Mouse (Mus musculus) lung, postnatal 36 days (tissue): ENCODE measurements at regions not wholly inside any gene's neighbourhood (a gene's known extent, or its start where the extent isn't known, plus 50 kb on each side); places are given as distances from the start of the nearest gene placed in this dataset.

Experiments used
- DNase-seq: peaks from one replicate; pipeline ENCODE4 v3.0.0; 2022; ENCODE audit warnings: mixed read lengths

DNA sequence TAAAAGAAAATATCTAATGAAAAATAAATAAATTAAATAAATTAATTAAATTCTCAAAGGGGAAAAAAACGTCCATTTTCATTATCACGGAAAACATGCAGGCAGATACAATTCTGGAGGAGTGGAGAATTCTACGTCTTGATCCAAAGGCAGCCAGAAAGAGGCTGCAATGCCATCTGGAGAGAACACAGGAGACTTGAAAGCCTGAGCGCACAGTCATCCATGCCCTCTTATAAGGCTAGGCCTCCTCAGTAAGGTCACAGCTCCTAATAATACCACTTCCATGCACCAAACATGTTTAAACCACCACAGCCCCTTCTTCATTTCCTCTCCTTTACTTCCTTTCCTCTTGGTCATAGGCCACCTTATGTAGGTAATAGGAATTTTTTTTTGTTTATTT lies 307.1 kb downstream of the Etv1 start:
- DNase-seq, result no peak

DNA sequence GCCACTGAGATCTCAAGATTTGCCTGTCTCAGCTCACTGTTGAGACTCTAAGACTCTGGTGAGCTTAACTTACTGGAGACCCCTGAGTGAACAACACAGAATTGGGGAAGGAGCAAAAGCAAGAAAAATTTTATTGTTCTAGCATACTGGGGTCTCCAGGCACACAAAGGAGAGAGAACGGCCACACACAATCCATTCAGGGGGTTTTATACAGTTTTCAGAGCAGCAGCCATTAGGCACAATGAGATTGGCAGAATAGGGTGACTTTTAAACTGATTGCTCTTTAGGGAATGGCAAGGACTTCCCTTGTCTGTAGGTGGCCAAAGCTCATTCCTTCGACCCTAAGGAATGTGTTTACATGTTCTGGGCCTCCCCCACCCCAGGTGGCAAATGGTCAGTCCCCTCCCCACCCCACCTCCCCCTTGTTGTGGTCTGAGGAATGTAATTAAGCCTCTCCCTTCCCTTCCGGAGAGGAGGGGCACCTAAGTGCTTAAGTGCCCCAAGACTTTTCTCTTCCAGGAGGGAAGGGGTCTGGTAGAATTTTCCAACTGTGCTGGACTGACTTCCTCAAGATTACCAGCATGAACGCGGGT lies 315.6 kb downstream of the Etv1 start:
- DNase-seq, result no peak

GRCm38 (mm10) chr12:39123391-39124095 lies 344.4 kb downstream of the Etv1 start:
- no peak for DNase-seq

DNA sequence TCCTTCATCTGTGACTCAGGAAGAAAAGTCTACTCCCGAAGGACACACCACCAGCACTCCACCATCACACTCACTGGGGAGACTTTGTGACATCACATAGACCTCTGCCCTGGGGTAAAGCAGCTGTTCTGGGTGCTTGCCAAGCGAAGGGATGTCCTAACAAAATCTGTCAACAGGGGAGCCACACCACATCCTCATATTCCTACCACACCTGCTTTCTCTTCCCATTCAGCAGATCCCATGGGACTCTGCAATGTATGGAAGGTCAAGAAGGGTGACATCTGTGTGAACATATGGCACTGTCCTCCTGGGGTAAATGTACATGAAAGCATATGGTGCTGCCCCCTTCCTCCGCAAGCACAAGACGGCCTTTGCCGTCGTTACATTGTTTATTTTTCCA lies 375.5 kb downstream of the Etv1 start:
- no peak for DNase-seq

DNA sequence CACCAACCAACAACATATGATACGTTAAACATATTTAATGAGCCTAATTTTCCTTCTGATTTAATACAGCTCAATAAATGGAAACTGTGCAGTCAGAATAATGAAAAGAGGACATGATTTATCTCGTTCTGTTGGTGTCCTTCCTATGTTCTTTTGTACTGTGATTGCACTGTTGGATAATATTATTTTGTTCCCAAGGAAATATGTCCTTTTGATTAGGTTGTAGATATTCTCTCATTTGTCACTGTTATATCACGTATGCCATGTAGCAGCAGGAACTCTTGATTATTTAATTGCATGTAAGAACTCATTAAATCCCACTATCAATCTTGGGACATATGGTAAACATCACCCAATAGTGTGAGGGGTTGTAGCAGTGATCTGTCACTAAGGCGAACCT lies 397.8 kb downstream of the Etv1 start:
- no peak for DNase-seq

DNA sequence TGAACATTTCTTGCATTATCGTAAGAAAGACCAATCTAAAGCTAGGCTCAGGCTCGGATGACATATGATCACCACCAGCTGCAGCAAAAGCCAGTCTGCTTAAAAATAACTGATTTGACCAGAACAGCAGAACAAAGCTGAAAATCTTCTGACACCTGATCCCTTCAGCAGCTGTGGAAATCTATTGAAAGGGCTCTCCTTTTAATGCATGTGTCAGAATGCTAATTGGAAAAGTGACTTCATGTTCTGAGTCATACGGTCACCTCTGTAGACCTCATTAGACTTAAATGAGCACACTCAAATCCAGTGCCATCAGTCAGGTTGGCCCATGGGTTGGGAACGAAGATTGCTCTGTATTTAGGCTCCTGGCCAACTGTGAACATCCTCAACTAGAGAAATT lies 444.9 kb downstream of the Etv1 start:
- DNase-seq, result no peak

DNA sequence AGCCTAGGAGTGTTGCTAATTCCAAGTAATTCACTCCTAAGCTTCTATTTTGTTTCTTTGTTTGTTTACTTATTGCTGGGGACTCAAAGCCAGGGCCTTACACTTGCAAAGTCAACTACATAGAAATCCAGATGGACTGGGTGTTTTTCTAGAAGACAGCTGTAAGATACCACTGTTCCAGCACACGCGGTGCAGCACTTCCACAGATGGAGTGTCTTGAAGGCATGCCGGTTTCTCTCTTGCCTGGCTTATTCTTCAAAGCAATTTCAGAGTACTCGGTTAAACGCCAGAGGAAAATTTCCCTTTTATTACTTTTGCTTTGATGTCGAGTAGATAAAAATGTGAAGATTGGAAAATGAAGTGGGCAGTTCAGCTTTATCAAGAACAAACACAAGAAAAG lies 477.4 kb downstream of the Etv1 start:
- peak; percentile 0 for DNase-seq

GRCm38 (mm10) chr12:39257571-39257970 lies 478.4 kb downstream of the Etv1 start:
- DNase-seq, result no peak

DNA sequence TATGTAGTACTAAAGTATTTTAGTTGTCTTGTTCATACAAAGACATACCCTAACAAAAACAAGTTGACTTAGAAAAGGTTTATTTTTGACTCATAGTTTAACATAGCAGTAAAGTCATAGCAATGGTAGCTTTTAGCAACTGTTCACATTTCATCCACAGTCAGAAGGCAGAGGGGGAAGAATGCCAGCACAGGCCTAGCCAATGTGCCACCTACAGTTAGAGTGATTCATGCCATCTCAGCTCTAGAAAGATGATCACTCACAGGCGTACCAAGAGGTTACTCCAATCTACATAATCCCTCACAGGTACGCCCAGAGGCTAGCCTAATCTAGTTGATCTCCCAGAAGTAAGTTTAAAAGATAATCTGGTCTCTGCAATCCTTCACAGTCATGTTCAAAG lies 510.5 kb downstream of the Etv1 start:
- DNase-seq, result no peak

DNA sequence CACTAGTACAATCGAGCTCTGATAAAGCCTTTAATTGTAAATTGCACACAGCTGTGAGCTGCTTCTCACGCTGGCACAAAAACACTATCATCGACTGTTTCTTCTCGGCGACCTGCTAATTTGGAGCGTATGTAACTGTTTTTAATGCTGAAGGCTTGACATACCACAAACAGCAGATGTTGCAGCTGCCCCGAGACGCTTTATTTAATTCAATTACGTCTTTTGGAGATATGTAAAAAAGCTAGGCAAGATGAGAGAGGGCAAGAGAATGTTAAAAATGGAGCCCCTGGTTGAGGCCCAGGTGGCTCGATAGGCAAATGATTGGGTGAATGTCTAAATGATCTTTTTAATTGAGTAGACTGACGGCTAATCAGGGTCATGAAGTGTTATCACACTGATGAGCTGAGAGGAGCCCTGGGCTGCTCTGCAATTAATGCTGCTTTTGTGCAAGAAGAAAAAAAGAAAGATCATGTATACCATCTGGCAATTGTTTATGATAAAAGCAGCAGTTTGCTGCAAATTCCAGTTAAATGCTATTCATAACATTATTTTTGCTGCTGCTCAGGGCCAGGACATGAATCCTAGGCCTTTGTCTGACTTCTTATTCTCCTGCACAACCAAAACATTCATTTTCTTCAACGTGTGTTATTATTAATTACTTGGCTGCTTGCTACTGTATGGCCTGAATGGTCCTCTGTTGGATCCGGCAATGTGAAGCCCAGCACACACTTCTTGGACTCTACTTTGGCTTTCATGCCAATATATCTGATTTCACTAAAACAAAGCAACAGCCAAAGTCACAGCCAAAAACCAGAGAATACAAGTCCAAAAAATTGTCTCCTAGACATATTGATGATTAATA lies 522.4 kb downstream of the Etv1 start:
- DNase-seq, result no peak

- no peak for DNase-seq
Measured at GRCm38 (mm10) chr12:39302213-39302591, 523.0 kb downstream of the Etv1 start.

DNA sequence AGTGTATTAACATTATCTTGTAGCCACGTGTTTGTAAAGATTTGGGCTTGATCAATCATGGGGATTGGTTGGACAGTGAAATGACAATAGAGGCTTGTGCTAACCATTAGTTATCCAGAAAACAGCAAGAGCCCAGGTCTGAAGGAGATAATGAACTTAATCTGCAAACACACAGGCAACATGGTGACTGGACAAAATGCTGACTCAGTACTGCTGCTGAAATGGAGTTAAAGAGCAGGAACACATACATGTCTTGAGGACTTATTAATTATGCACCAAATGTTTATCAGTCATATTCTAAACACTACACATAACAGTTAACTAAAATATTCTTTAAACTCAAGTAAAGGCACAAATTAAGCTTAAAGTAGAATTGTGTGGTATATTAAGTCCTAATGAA lies 528.6 kb downstream of the Etv1 start:
- DNase-seq, result no peak

- no peak for DNase-seq
Measured at GRCm38 (mm10) chr12:39309905-39310304, 530.7 kb downstream of the Etv1 start.

GRCm38 (mm10) chr12:39317229-39317628 lies 538.0 kb downstream of the Etv1 start:
- DNase-seq, result no peak

GRCm38 (mm10) chr12:39321453-39321852 lies 542.3 kb downstream of the Etv1 start:
- DNase-seq, result no peak

DNA sequence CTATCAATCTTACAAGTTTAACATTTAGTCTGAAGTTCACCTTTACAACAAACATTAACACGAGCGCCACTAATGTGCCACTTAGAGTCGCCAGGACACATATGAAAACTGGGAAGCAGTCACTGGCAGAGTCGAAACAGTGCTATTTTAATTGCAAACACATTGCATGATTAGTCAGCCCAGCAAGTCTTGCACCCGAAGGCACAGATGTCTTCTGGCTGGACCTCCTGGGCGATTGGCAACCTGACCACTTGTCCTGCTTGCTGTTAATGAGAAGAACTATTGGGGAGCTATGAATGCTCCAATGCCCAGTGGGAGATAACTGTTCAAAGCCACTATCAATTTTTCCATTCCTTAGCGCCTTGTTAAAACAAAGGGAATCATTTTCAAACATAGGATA lies 547.0 kb downstream of the Etv1 start:
- no peak for DNase-seq

- DNase-seq, result no peak
Measured at GRCm38 (mm10) chr12:39326668-39327299, 547.6 kb downstream of the Etv1 start.

- DNase-seq, result no peak
Measured at GRCm38 (mm10) chr12:39328377-39328776, 549.2 kb downstream of the Etv1 start.

- DNase-seq, result no peak
Measured at GRCm38 (mm10) chr12:39339101-39339538, 559.9 kb downstream of the Etv1 start.

GRCm38 (mm10) chr12:39341751-39342271 lies 562.6 kb downstream of the Etv1 start:
- DNase-seq, result no peak

- no peak for DNase-seq
Measured at GRCm38 (mm10) chr12:39342327-39342726, 563.1 kb downstream of the Etv1 start.

DNA sequence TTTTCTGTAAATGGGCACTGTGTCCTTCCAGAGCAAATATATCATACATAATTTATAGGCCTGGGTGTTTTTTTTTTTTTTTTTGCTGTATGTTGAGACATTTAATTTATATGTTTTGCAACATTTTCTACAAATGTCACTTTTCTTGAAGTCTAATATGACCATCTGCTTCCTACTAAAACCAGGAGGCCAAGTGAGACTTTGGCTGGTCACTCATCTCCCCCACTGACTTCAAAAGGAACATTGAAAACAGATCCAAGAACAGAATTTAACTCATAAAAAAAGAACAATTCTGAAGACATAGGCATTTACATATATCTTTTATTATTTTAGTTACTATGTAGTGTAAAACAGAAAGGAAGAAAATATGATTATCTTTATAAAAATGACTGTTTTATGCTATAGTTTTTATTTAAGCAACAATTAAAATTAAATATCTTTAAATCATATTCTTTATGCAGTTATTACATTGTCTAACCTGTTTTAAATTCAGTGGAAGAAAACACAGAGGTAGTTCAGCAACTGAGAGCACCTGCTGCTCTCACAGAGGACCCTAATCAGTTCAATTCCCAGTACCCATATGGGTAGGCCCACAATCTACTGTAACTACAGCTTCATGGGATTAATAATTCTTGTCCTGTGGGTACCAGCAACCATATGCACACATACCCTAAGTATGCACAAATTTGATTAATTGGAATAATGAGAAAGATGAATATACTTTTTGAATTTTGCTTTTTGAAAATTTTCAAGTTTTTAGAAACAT lies 592.5 kb downstream of the Etv1 start:
- no peak for DNase-seq
